Mouse (Mus musculus) ES-Bruce4 (cell line): Measurements from ENCODE around the gene Pla2g2c. TPM values are rescaled to one million over a fixed set of nuclear protein-coding genes. Genes with fewer than 3 reads are reported as not detected.
A peak's percentile ranks its signal among the peaks of the same experiment; 100 is the strongest.

Experiments
- H3K27ac ChIP-seq: 2 replicates; pipeline ENCODE4 v1.5.1; 2012; ENCODE audit warnings: low read length, inconsistent platforms; ENCODE audit not compliant: insufficient read depth
- H3K27me3 ChIP-seq: 2 replicates; pipeline ENCODE4 v1.6.1; 2012; ENCODE audit warnings: mild to moderate bottlenecking, low read length, inconsistent platforms; ENCODE audit not compliant: control insufficient read depth, poor library complexity, insufficient read depth, severe bottlenecking
- H3K36me3 ChIP-seq: 2 replicates; pipeline ENCODE4 v1.6.1; 2012; ENCODE audit warnings: inconsistent platforms, mild to moderate bottlenecking, low read length, moderate library complexity; ENCODE audit not compliant: control insufficient read depth, poor library complexity, insufficient read depth, severe bottlenecking
- H3K4me1 ChIP-seq: one replicate; pipeline ENCODE4 v1.8.1; 2011; ENCODE audit warnings: low read length; ENCODE audit not compliant: control insufficient read depth, insufficient read depth
- H3K4me3 ChIP-seq: 2 replicates; pipeline ENCODE4 v1.5.1; 2011; ENCODE audit warnings: low read depth, mild to moderate bottlenecking, low read length
- H3K9ac ChIP-seq: 2 replicates; pipeline ENCODE4 v1.6.1; 2012; ENCODE audit warnings: low read depth, mild to moderate bottlenecking, inconsistent platforms; ENCODE audit not compliant: poor library complexity, severe bottlenecking
- H3K9me3 ChIP-seq: replicated peaks from 2 replicates; pipeline ENCODE4 v1.6.1; 2012; ENCODE audit warnings: mild to moderate bottlenecking, low read length, inconsistent platforms; ENCODE audit not compliant: control insufficient read depth, poor library complexity, insufficient read depth, severe bottlenecking
- CTCF ChIP-seq: IDR thresholded peaks from one replicate; pipeline ENCODE4 v1.8.1; 2011; ENCODE audit warnings: low read depth, low read length
- EP300 ChIP-seq: IDR thresholded peaks from 2 replicates; pipeline ENCODE4 v1.6.1; 2011; ENCODE audit warnings: low read depth, low read length; ENCODE audit not compliant: insufficient read depth
- POLR2A ChIP-seq: IDR thresholded peaks from one replicate; pipeline ENCODE4 v1.8.1; 2011; ENCODE audit warnings: low read length; ENCODE audit not compliant: insufficient read depth
- polyA plus RNA-seq: library from polyadenylated mRNA; stranded (reverse); fragments of >200 nt; gene quantifications from 2 replicates; pipeline ENCODE4 v1.2.4, GENCODE M21; 2011; ENCODE audit warnings: low read depth; ENCODE audit not compliant: missing spikeins, insufficient read depth, insufficient read length

Gene Pla2g2c
- polyA plus RNA-seq, 1 experiment, result 0.79 TPM

DNA sequence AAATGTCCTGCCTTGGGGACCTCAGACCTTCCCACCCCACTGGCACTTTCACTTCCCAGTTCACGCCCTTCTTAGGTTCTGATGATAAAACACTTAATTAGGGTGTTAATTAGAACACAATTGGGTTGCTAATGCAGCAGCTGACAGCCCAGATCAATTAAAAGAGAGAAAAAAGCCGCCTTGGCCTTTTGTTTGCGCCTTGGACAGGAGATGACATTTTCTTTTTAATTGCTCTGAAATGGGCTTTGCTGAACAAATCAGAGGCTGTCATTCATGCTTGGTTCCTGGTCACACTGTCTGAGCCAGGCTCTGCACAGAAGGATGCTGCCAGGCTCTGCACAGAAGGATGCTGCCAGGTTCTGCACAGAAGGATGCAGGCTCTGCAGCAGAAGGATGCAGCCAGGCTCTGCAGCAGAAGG lies 35.5 kb upstream of the Pla2g2c start:
- Histone ChIP-seq H3K36me3 (no peaks in the 10 kb centered on the region), H3K4me3 (no peak overlapping the region), H3K9ac (no peak overlapping the region), H3K27me3 (no peaks in the 10 kb centered on the region), H3K27ac (no peak overlapping the region), H3K4me1 (peaks cover 15% of the 10 kb centered on the region), H3K9me3 (no peaks in the 10 kb centered on the region)
- no peak for TF ChIP-seq CTCF
- no peak for TF ChIP-seq POLR2A
- no peak for TF ChIP-seq EP300

DNA sequence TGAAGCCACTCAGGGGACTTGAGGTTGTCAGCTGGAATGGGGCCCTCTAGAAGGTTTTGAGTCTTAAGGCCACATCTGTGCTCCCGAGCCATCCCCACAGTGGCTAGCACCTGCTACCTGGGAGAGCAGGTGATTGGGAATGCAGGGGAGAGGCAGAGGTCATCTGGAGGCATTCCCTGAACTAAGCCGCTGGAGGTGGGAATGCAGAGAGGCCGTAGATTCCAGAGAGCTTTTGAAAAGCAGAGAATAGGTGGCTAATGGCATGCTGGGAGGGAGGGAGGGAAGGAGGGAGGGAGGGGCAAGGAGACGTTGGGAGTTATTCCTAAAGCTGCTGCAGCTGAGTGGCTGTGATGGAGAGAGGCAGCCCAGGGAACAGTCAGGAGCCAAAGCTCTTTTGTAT lies 34.0 kb upstream of the Pla2g2c start:
- Histone ChIP-seq H3K4me3 (no peak overlapping the region), H3K4me1 (peaks cover 12% of the 10 kb centered on the region), H3K9ac (no peak overlapping the region), H3K36me3 (no peaks in the 10 kb centered on the region), H3K27me3 (no peaks in the 10 kb centered on the region), H3K27ac (no peak overlapping the region), H3K9me3 (no peaks in the 10 kb centered on the region)
- TF ChIP-seq EP300 (peak; percentile 94), POLR2A (no peak)

GRCm38 (mm10) chr4:138691443-138692181 lies 33.0 kb upstream of the Pla2g2c start:
- Histone ChIP-seq H3K36me3 (no peaks in the 10 kb centered on the region), H3K9me3 (no peaks in the 10 kb centered on the region), H3K4me1 (peaks cover 12% of the 10 kb centered on the region), H3K9ac (no peak overlapping the region), H3K27me3 (no peaks in the 10 kb centered on the region), H3K4me3 (no peak overlapping the region), H3K27ac (no peak overlapping the region)
- no peak for TF ChIP-seq CTCF
- 0 out of 2 replicates have a peak, but pooled peaks have one; percentile 22 for TF ChIP-seq EP300

- TF ChIP-seq POLR2A, result no peak
- 0 out of 2 replicates have a peak, but pooled peaks have one; percentile 27 for TF ChIP-seq EP300
- Histone ChIP-seq H3K4me3 (no peak overlapping the region), H3K36me3 (no peaks in the 10 kb centered on the region), H3K9ac (no peak overlapping the region), H3K27me3 (no peaks in the 10 kb centered on the region), H3K4me1 (peaks cover 18% of the 10 kb centered on the region), H3K9me3 (no peaks in the 10 kb centered on the region), H3K27ac (no peak overlapping the region)
These were observed 31.4 kb upstream of the Pla2g2c start for GRCm38 (mm10) chr4:138693043-138693692.

DNA sequence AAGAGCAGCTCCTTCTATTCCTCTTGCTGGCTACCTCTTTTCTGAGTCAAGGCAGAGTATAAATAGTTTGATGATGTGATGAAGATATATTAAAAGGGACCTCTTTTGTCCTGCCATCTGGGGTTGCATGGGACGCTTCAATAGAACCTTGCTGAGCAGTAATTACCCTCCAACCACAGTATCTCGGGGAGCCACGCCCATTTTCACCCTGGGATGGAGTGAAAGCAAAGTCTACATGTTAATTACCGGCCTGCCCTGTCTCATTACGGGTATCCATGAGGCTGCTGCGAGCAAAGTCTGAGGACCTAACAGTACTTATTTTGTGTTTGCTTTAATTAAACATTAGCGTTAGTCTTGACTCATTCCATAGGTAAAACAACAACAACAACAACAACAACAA lies 27.9 kb upstream of the Pla2g2c start:
- no peaks in the 10 kb centered on the region for H3K27me3 ChIP-seq
- no peaks in the 10 kb centered on the region for H3K9me3 ChIP-seq
- H3K4me1 ChIP-seq, result peaks cover 12% of the 10 kb centered on the region
- H3K9ac ChIP-seq, result no peak overlapping the region
- TF ChIP-seq POLR2A (no peak), EP300 (no peak), CTCF (no peak)
- no peak overlapping the region for H3K4me3 ChIP-seq
- no peaks in the 10 kb centered on the region for H3K36me3 ChIP-seq
- no peak overlapping the region for H3K27ac ChIP-seq

DNA sequence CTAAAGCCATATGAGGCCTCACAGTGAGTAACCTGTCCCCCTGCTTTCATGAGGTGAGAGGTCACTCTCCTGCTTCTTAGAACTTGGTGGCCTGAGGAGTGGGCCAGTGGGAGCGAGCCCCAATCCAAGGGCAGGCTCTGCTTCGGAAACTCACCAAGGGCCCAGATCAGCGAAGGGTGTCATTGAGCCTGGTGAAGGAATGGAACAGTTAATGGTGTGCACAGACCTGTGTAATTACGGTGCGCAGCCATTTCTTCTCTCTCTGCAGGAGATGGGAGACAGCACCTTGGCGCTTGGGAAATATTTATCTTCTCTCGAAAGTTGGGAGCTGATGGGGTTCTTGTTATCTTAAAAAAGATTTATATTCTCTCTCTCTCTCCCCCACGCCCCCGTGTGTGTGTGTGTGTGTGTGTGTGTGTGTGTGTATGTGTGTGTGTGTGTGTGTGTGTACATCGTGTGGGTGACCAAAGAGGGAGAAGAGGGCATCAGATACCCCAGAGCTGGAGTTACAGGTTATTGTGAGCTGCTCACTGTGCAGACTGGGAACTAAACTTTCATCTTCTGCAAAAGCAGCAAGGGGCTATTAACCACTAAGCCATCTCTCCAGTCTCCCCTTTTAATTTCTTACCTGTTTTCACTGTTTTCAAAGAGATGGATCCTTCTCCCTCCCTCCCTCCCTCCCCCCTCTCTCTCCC lies 27.3 kb upstream of the Pla2g2c start:
- H3K4me3 ChIP-seq, result no peak overlapping the region
- H3K9ac ChIP-seq, result no peak overlapping the region
- no peak for TF ChIP-seq CTCF
- no peak for TF ChIP-seq EP300
- no peak for TF ChIP-seq POLR2A
- no peak overlapping the region for H3K27ac ChIP-seq
- no peaks in the 10 kb centered on the region for H3K9me3 ChIP-seq
- H3K36me3 ChIP-seq, result no peaks in the 10 kb centered on the region
- no peaks in the 10 kb centered on the region for H3K27me3 ChIP-seq
- H3K4me1 ChIP-seq, result peaks cover 12% of the 10 kb centered on the region
